ENCODE assay signal across 11 mouse cellular contexts in the genomic region with DNA sequence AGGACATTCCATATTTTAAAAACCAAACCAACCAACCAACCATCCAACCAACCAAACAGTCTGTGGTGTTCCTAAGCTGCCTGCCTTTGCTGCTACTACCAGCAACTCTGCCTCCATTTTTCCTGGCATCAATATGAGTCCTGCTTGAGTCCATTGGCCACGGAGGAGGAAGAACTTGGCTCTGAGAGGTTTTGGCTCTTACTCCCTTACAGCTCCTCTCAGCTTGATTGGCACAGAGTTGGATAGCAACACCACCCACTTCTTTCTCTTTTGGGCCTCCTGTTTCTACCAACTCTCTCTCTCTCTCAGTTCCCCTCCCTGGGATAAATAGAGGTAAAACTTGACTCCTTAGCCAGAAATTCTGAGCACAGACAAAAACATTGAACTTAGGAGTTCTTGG.
A peak's percentile ranks its signal among the peaks of the same experiment; 100 is the strongest.
DNase-seq lines count a peak whose midpoint lies in the region; ATAC-seq lines count a peak whose summit lies in the region.
"Had no signal": no experiment of that assay in that cellular context is flagged by ENCODE, and none has a peak within 500 bp of the region (broad histone marks: within the 10 kb centered on the region; RNA-seq: fewer than 3 reads in every experiment).

No protein-coding gene starts in this region.

- 47% methylated on average over 1 of the region's 1 CpGs for WGBS in heart, embryonic 10.5 days
- 75% methylated on average over 1 of the region's 1 CpGs for WGBS in hindbrain, embryonic 11.5 days

- H3K4me1 ChIP-seq in heart, embryonic 10.5 days: no peaks in the 10 kb centered on the region
- H3K4me1 ChIP-seq in hindbrain, embryonic 11.5 days (replicated peaks; ENCODE audit: control insufficient read depth, insufficient read depth, low read length): no peaks in the 10 kb centered on the region

- peak; percentile 17 to 29 for DNase-seq in heart, adult 9 months (ENCODE audit: low spot score in 2 of 2)
- no peak for DNase-seq in heart, embryonic 10.5 days (ENCODE audit: low spot score)
- DNase-seq in brain, embryonic 18.5 days (ENCODE audit: low read depth, low spot score): peak; percentile 20
- peak; percentile 3 to 31 for DNase-seq in left cerebral cortex, postnatal 14 days (ENCODE audit: low spot score in 2 of 2)
- DNase-seq in thymus, postnatal 36 days: no peak
- DNase-seq in kidney, adult 9 months: no peak
- DNase-seq in hindbrain, embryonic 11.5 days (ENCODE audit: low spot score): no peak
- DNase-seq: liver; midbrain, embryonic 14.5 days had no signal

- no peak overlapping the region for H3K4me2 ChIP-seq in hindbrain, embryonic 11.5 days (replicated peaks; ENCODE audit: low read depth, low read length)

- H3K4me3 ChIP-seq in heart, embryonic 10.5 days: no peak overlapping the region
- no peak overlapping the region for H3K4me3 ChIP-seq in hindbrain, embryonic 11.5 days (ENCODE audit: low read depth, low read length)

- intact Hi-C loops in left cerebral cortex, postnatal 14 days (cut with DNase I): no loop called here

- no peaks in the 10 kb centered on the region for H3K27me3 ChIP-seq in heart, embryonic 10.5 days (ENCODE audit: insufficient read depth, poor library complexity, severe bottlenecking)
- H3K27me3 ChIP-seq in hindbrain, embryonic 11.5 days (ENCODE audit: control insufficient read depth, insufficient read depth, low read length): no peaks in the 10 kb centered on the region

- H3K36me3 ChIP-seq in heart, embryonic 10.5 days: no peaks in the 10 kb centered on the region
- H3K36me3 ChIP-seq in hindbrain, embryonic 11.5 days (ENCODE audit: control insufficient read depth, insufficient read depth, low read length): no peaks in the 10 kb centered on the region

- ATAC-seq in frontal cortex, adult (ENCODE audit: low TSS enrichment): peak; percentile 96
- no peak for ATAC-seq in hindbrain, embryonic 11.5 days (ENCODE audit: low FRiP score)

- no peaks in the 10 kb centered on the region for H3K9me3 ChIP-seq in heart, embryonic 10.5 days
- H3K9me3 ChIP-seq in hindbrain, embryonic 11.5 days (ENCODE audit: control insufficient read depth, low read length): no peaks in the 10 kb centered on the region

- H3K9ac ChIP-seq in hindbrain, embryonic 11.5 days (ENCODE audit: low read depth, low read length): no peak overlapping the region

- H3K27ac ChIP-seq in heart, embryonic 10.5 days: no peak overlapping the region
- no peak overlapping the region for H3K27ac ChIP-seq in hindbrain, embryonic 11.5 days (ENCODE audit: low read depth, low read length)
- H3K27ac ChIP-seq: kidney, postnatal 0 days had no signal

Comparison
In these comparisons a context has a peak if more than half of its experiments do, and no peak if none do; other contexts are left out.
1. DNase-seq: peak in heart, adult 9 months (2 of 2), brain, embryonic 18.5 days (single experiment) and left cerebral cortex, postnatal 14 days (2 of 2); none in heart, embryonic 10.5 days (single experiment), thymus, postnatal 36 days (0 of 2), kidney, adult 9 months (single experiment) and hindbrain, embryonic 11.5 days (single experiment).